Mouse (Mus musculus): ENCODE measurements around the gene Ctps.
"Not testable (repeated sequence)": the region's sequence is repeated elsewhere in the genome, so short reads cannot be mapped to it uniquely, and the experiment has no call there.

The Ctps gene

DNA sequence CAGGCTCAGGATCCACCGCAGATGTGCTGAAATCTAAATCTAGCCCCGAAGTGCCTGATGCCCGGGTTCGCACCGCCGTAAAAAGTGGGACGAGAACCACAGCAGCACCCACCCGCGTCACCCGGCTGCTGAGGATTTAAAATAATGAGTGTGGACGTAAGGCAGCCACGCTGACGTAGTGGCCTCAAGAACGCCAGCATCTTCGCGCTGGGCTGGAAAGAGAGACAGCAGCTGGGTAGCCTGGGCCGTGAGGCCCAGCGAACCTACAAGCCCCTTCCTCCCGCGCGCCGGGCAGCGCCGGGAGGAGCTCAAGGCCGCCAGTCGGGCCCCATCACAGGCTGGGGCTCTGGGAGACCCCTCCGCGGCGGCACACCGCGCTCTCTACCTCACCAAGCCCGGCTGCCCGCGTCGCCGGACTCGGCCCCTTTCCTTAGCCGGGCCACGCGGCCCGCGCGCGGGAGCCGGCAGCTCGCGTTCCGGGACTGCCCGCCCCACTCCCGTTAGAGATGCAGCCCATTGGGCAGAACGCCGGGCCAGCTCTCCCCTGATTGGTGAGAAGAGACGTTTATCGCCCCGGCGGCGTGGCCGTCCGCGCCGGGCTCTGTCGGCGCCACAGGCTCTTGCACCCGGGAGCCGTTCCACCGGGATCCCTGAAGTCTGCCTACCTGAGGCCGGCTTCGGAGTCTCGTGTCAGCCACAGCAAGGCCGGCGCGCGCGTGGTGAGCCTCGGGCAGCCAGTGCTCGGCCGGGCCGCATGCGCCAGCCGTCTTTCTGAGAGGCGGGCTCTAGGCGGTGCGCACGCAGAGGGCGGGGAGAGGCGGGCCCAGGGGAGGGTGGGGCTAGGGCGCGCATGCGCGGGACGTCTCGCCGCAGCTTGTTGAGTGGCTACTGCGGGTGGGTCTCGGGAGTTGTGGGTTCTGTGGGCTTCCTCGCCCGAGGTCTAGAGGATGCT, at the start of gene Ctps:
Gene Ctps (minus strand): TSS at position 791 of the 952 bp plus-strand sequence.
- peak; percentile 90 to 92 for DNase-seq

DNA sequence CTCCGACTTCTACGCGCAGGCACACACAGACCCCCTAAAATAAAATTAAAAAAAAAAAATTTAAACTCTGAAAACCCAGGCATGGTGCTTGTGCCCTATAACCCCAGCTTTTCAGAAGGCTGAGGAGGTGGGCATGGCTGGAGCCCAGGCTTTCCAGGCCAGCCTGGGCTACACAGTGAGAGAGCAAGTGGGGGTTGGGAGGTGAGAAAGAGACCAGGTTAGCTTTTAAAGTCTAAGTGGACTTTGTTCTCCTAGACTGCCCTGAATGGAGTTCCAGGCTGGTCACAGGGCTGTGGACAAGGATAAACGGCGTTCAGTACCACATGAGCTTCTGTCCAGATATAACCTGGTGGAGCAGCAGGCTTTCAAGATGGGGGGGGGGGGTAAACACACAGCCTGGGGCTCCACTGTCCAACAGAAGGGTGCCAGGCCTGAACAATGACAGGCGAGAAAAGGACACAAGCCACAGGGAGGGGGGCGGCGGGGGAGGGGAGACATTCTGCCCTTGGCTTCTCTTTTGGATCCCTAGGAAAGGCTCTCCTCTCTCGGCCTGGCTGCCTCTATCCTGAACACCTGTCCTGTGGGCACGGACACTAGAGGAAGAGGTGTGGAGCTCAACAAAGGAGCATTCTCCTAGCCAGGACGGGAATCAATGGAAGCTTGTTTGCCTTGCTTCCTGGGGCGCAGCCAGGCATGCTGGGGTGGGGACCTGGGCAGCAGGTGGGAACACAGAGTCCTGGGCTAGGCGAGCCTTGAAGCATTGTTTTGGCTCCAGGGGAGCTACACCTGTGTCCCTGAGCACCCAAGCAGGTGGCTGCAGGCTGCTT, 46.3 kb upstream of the Ctps start:
- no peak for DNase-seq

DNA sequence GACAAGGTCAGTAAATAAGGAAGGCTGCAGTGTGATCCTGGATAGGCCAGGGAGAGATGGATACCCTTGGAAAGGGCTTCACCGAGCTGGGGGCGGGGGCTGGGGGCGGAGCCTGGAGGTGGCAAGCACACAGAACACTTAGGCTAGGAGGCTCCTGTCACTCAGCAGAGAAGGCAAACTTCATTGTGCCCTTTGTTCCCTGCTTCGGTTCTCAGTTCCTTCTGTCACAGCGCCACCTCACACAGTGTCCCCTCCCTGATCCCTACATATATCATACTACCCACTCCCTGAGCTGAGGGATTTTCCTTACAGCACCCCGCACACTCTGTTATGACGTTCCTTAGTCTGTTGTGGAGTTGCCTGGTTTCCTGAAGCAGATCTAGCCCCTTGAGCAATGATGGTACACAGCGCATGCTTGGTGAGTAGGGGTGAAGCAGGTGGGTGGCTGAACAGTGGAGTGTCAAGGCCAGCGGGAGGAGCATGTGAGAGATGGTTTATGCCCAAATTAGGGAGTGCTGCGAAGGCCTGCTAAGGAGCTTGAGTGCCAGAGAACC, 45.5 kb upstream of the Ctps start:
- peak; percentile 17 to 30 for DNase-seq

DNA sequence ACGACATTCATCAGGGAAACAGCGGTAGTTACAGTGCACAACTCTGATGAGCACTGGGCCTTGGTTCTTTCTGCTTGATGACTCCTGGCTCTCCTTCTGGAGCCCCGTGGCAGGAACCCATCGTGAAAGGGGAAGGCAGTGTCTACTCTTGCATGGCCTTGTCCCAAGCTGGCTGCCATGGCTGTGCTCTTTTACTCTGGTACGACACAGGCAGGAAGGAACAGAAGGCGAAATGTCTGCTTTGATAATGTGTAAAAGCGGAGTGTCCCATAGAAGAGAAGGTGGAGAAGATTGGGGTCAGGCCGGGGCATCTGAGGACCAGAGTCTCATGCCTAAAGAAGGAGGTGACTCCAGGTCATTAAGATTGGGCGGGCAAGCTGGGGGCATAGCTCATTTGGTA, 44.6 kb upstream of the Ctps start:
- DNase-seq, result no peak

DNA sequence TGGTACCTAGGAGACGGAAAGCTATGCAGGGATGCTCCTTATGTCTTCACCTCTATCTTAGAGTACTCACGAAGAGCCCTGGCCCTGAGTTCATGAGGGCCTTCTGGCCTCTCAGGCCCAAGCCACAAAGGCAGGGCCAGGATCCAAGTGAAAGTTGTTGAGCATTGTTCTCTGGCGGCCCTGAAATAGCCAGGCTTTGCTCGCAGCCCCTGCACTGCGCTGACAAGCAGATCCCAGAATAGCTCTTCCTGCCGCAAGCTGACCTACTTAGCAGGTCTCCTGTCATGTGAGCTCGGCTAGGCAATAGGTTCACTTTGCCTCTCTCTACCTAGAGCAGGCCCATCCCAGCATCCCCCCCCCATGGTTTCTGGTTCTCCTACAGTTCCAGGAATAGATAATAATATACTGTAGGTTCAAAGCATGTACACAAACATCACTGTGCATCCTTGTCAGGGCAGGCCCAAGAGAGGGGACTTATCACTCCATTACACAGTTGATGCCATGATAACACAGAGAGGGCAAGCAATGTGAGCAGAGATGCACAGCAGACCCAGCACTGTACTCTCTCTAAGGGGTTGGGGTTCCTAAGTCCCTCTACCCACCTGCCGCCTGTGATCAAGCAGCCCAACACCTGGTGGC, 43.7 kb upstream of the Ctps start:
- DNase-seq, result peak in 1 of 2 experiments; percentile 25

DNA sequence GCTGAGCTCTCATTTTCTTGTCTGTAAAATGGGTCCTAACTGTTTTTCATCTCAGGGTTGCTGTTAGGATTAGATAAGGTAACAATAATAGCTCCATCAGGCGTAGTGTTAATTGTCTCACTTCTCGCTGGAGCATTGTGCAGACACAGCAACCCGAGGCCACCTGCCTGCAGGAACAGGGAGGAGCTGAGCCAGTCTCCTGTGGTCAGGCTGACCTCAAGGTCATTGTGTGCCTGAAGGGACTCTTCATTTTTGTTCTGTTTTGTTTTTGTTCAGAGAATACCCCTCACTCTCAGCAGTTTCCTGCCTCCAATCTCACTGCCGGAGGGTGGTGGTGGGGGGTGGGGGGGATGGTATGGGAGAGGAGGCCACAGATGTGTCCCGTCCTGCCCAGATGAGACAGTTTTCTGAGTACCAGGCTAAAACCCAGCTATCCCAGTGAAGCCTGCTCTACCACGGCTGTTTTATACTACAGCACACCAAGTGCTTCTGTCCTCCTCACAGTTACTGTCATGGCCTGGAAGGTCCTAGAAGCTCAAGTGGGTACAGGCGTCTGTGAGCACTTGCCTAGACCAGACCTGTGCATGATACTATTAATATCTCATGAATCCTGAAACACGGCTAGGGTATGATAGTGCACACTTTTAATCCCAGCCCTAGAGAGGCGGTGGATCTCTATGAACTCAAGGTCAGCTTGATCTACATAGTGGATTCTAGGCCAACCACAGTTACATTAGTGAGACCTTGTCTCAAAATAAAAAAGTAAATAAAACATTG, 42.4 kb upstream of the Ctps start:
- no peak for DNase-seq

DNA sequence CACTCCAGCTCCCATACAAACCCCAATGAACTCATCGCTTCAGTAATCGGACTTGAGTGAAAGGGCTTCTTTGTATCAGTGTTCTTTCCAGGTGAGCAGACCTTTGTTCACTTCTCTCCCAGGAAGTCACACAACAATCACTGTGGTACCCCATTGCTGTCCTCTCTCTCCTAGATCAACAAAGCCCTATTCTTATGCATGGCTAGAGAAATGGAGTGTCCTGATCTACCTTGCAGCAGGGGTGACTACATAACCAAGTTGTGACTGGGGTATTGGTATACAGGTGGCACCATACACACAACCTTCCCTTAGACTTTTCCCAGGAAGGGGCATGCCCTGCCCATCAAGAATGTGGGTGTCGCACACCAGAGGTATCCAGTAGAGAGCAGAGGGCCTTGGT, 40.9 kb upstream of the Ctps start:
- DNase-seq, result no peak

DNA sequence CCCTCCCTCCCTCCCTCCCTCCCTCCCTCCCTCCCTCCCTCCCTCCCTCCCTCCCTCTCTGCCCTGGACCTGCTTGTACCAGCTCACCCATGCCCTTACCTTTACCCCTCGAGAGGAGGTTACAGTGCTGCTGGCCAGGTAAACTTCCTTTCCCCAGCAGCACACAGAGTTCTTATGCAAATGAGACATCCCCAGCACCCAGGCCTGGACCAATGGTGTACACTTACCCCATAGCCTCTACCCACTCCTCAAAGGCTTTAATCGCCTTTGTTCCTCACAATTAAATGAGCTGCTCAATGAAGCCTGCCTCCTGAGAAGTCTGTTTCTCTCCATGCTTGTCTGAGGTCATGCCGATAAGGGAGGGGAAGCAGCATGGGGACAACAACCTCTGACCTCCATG, 36.9 kb upstream of the Ctps start:
- peak in 1 of 2 experiments; percentile 20 for DNase-seq

DNA sequence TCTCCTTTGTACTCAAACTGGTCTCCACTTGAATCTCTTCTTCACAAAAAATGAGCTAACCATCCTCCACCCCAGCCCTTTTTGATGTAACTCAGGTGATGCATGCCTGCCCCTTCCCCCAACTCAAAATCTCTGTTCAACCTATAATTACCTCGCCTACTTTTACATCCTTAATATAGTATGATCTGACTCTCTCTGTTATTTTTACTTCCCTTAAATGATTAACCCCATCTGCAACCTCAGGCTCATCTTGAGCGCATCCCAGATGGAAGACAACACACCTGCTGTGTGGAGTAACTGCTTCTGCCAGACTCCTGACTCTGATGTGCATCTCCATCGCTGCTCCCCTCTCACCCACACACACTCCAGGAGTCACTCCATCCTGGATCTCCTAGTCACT, 32.6 kb upstream of the Ctps start:
- DNase-seq, result no peak

DNA sequence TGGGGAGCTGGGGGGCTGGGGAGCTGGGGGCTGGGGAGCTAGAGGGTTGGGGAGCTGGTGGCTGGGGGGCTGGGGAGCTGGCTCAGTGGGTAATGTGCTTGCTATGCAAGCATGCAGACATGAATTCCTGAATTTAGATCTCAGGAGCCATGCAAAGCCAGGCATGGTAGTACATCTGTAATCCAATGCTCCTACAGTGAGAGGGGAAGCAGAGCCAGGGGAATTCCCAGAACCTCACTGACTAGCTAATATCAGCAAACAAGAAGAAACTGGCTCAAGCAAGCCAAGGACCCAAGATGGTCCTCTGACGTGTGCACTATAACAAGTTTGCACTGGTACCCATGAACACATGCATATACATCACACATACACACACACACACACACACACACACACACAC, 31.7 kb upstream of the Ctps start:
- DNase-seq, result no peak

DNA sequence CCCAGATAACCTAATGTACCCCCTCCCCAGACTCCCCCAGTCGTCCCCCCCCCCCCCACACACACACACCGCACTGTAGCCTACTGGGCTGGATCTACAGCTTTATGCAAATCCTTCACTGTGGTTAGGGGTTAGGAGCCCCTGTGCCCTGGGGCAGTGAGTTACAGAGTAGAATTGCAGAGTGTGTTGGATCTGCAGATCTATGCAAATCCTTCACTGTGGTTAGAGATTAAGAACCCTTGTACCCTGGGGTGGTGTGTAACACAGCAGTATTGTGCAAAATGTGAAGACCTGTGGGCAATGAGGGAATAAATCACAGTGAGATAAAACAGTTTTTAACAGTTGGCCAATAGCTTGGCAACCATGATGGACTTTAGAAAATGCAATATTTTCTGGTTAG, 28.8 kb upstream of the Ctps start:
- peak; percentile 25 to 65 for DNase-seq

DNA sequence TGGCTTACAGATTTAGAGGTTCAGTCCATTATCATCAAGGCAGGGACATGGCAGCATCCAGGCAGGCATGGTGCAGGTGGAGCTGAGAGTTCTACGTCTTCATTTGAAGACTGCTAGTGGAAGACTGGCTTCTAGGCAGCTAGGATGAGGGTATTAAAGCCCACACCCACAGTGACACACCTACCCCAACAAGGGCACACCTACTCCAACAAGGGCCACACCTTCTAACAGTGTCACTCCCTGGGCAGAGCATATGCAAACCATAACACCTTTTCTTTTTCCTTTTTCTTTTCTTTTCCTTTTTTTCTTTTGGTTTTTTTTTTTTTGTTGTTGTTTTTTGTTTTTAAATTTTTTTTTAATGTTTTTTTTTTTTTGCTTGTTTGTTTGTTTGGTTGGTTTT, 26.1 kb upstream of the Ctps start:
- DNase-seq, result not testable (repeated sequence)

DNA sequence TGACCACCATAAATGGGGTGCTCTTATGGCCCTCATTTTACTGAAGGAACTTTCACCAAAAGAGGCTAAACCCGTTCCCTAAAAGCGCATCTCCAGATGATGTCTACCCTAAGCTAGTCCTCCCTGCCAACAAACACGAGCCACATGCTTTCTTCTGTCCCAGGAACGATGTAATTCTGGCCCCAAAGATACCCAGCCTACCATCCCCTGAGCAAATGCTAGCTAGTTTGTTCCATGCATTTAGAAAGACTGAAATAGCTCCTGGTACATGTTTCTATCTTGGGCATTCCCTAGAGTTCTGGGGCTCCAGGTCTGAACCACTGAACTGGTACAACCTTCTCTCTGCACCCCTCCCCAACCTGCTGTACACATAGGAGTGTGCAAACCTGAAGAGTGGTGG, 20.9 kb upstream of the Ctps start:
- DNase-seq, result no peak

DNA sequence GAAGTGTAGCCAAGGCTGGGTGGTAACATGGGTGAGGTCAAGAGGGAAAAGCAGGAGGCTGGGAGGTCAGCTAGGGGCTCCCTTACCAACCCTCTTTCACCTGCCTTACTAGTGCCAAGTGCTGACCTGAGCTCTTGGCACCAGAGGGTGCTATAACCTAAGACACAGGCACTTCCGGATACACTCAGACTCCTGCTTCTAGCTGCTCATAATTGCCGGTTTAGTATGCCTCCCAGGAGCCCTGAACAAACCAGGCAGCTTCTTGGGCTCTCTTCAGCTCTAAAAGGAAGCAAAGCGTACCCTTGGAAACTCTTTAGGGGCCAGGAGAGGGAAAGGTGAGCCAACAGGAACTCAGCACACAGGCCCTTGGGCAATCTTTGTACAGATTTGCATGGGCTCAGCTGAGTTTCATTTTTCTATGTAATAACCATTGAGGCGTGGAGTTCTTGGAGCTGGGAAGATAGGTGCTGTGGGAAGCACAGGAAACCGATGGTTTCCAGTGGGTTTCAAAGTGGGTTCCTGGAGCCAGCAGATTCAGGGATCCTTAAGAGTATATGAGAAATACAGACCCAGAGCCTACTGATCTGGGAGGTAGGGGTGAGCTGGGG, 19.8 kb upstream of the Ctps start:
- DNase-seq, result peak; percentile 62 to 73

DNA sequence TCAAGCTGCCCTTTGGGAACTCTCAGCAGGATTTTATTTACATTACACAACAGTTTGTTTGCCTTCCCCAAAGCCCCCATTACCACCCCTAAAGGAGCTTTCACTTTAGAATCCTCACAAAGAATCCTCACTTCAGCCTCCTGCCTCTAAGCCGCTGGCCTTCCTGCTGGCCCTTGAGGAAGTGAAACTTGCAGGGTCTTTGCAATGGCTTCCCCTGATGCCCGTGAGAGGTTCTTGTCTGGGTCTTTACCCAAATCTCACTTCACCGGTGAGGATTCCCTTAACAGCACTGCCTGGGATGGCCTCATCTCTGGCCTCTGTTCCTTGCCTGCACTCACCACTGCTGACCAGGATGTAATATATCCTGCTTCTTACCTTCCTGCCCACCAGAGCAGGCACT, 19.0 kb upstream of the Ctps start:
- no peak for DNase-seq

DNA sequence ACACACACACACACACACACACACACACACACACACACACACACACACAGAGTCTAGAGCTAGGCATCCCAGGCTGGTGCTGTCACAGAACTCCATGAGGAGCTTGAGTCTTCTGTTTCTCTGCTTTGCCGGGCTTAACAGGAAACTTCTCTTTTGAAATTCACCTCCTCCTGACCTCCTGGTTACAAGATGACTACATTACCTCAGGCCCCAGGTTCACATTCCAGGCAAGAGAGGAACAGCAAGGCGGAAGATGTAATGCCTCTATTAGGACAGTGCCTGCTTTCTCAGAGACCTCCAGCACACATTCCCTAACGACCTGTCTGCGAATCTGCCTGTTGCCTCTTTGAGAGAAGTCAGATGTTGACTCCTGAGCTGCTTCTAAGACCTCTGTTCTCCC, 18.4 kb upstream of the Ctps start, which contains the start of gene Gm8439:
Gene Gm8439 (plus strand): TSS at position 301 of the 400 bp plus-strand sequence.
- no peak for DNase-seq

DNA sequence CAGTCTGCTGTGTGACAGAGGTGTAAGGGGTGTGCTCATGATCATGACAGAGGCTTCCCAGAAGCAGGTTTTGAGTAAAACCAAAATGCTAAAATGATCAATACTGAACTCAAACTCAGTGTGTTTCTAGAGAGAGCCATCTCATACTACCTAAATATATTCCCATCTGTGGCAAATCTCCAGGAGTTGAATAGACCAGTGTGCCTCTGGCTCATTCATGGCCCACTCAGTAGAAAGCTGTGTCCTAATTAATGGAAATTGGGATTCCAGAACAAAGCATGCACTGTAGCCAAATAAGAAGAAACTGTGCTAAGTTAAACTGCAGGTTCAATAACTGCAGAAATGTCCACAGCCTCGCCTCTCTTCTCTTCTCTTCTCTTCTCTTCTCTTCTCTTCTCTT, 16.9 kb upstream of the Ctps start:
- DNase-seq, result no peak

DNA sequence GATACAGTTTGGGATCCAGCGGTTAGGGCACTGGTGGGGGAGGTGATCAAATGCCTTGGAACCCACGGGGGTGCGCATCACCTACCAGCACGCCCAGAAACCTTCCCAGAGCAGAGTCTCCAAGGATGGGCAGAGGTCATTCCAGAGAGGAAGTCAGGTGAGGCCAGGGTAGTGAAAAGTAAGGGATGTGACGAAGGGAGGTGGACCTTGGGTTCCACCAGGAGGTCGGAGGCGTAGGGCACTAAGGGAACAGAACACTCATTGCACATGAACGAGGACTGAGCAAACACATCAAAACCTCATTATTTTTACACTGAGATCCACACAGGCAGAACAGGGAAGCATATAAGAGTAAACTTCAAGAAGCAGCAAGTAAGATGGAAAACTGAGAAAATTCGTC, 11.6 kb upstream of the Ctps start:
- no peak for DNase-seq

DNA sequence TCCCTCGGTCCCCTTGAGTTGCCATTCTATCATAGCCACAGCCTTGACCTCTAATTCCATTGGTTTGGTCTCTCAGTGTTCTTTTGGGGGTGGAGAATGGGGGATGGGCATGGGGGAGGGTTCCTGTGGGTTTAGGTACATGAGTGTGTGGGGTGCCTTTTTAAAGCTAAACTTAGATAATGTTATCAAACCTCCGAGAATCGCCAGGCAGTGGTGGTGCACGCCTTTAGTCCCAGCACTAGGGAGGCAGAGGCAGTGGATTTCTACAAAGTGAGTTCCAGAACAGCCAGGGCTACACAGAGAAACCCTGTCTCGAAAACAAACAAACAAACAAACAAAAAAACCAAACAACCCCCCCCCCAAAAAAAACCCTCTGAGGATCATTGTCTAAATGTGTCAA, 10.8 kb upstream of the Ctps start:
- no peak for DNase-seq

DNA sequence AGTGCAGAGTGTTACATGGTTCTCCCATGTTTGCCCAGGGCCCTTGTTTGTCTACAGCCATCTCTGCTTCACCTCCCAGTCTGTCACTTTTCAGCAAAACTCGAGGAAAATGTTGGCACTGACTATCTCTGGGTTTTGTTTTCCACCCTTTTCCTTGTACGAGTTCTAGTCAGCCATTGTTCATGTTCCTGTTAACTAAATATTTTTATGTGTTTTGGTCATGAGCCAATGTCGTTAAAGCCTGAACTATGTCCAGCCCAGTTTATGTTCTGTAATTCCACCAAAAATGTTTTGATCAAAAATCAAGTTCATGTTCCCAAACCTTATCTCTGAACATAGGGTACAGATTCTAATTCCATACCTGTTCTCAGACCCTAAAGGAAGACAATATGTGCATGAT, 1.6 kb upstream of the Ctps start:
- DNase-seq, result no peak

DNA sequence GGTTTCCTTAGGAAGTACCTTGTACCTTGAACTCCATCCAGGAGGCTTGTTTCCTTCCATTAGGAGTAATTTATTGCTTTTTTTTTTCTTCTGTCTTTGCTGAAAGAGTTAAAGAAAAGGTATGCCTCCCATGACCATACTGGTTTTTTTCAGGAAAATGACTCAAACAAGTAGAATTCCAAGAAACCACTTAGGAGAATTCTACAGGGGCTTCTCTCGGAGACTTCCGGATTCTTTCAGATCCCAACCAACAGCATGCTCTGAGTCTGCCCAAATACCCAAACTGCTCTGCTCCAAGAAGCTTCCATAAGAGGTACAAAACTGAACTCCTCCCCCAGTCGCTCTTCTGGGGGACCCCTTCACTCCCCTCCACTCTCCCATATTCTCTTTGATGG, 991 bp upstream of the Ctps start:
- no peak for DNase-seq

All from kidney, adult 8-10 months (tissue).